In the genomic region with DNA sequence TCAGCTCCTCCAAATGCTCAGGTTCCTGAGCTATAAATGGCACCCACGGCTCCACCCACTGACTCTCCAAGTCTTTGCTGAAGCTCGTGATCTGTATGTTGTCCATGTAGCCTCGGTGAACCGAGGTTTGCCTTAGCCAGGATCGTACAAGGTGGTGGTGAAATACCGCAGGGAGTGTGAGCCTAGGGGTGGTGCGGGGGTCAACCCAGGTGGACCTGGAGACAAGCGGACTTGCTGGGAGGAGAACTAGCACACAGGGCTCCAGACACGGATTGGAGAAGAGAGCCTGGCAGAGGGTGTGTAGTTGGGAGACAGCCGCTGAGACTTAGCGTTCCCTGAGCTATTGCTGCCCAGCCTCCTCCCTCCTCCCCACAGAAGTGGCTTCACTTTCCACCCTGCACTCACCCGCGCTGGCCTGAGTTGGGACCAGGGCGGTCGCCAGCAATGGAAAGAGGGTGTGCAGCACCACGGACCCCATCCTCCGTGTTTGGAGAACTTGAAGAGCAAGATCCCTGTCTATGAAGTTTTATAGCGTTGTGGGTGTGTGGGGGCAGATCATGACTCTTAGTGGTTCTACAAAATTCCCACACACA, we compare ENCODE assay signal across 8 mouse cellular contexts. TPM values are rescaled to one million over a fixed set of nuclear protein-coding genes. Genes with fewer than 3 reads are reported as not detected.
DNase-seq lines count a peak whose midpoint lies in the region; ATAC-seq lines count a peak whose summit lies in the region.

A gene (minus strand): TSS at position 17 of the 593 bp plus-strand sequence.

- H3K9ac ChIP-seq in forebrain, embryonic 12.5 days = no peak within 1 kb of the TSS

- H3K4me3 ChIP-seq in forebrain, embryonic 10.5 days = peak within 1 kb of the TSS; percentile 27
- H3K4me3 ChIP-seq in forebrain, embryonic 12.5 days (replicated peaks) = no peak within 1 kb of the TSS

- no peaks in the 10 kb centered on the region for H3K36me3 ChIP-seq in forebrain, embryonic 10.5 days (replicated peaks)
- H3K36me3 ChIP-seq in forebrain, embryonic 12.5 days (replicated peaks) = no peaks in the 10 kb centered on the region

- H3K4me2 ChIP-seq in forebrain, embryonic 12.5 days = no peak within 1 kb of the TSS

- DNase-seq in forebrain, embryonic 10.5 days (ENCODE audit: extremely low spot score, low spot score) = no peak
- peak; percentile 6 for DNase-seq in ovary, postnatal 36 days (ENCODE audit: low spot score)
- DNase-seq in ovary, postnatal 10 days (ENCODE audit: low spot score) = no peak
- peak; percentile 47 to 66 for DNase-seq in left cerebral cortex, postnatal 25 days (ENCODE audit: low spot score in 2 of 2)
- DNase-seq in right cerebral cortex, postnatal 25 days = peak; percentile 44
- DNase-seq in retina, embryonic 14.5 days (ENCODE audit: low spot score) = no peak
- no peak for DNase-seq in adipocyte (ENCODE audit: low spot score)

- H3K27me3 ChIP-seq in forebrain, embryonic 10.5 days (ENCODE audit: poor library complexity, severe bottlenecking) = peaks cover 30% of the 10 kb centered on the region
- 0 out of 2 replicates have a peak, but pooled peaks cover 13% of the 10 kb centered on the region for H3K27me3 ChIP-seq in forebrain, embryonic 12.5 days

- WGBS in forebrain, embryonic 10.5 days = 12% methylated on average over 18 of the region's 18 CpGs
- 18% methylated on average over 18 of the region's 18 CpGs for WGBS in forebrain, embryonic 12.5 days

- ATAC-seq in forebrain, embryonic 12.5 days (ENCODE audit: low FRiP score) = no peak

- peaks cover 19% of the 10 kb centered on the region for H3K4me1 ChIP-seq in forebrain, embryonic 10.5 days
- peaks cover 13% of the 10 kb centered on the region for H3K4me1 ChIP-seq in forebrain, embryonic 12.5 days

- intact Hi-C loops in left cerebral cortex, postnatal 25 days (cut with DNase I) = no loop called here

- no peaks in the 10 kb centered on the region for H3K9me3 ChIP-seq in forebrain, embryonic 10.5 days
- no peaks in the 10 kb centered on the region for H3K9me3 ChIP-seq in forebrain, embryonic 12.5 days

- H3K27ac ChIP-seq in forebrain, embryonic 10.5 days = peak within 1 kb of the TSS; percentile 31; the same call in 1 of the 2 replicates
- H3K27ac ChIP-seq in forebrain, embryonic 12.5 days = no peak within 1 kb of the TSS

RNA-seq across cellular contexts. Expression of the gene that starts here (rescaled TPM):
- not detected in 2 replicates for polyA plus RNA-seq in forebrain, embryonic 10.5 days (2016; fragmentation: Nextera tagmentation; extraction: Ambion mirVana)
- not detected in 2 replicates for polyA plus RNA-seq in forebrain, embryonic 12.5 days (2016; fragmentation: Nextera tagmentation; extraction: Ambion mirVana)
- under 1 TPM in 1 of 2 experiments, not detected in 1; 0.66 TPM for total RNA-seq in left cerebral cortex, postnatal 25 days (2021)

Comparison
In these comparisons a context has a peak if more than half of its experiments do, and no peak if none do; other contexts are left out.
1. DNase-seq: peak in ovary, postnatal 36 days (single experiment) and right cerebral cortex, postnatal 25 days (single experiment); none in forebrain, embryonic 10.5 days (single experiment), ovary, postnatal 10 days (single experiment), retina, embryonic 14.5 days (single experiment) and adipocyte (single experiment).
2. Peak in DNase-seq in left cerebral cortex, postnatal 25 days; RNA of the gene not detected or under 1 TPM.